Mouse (Mus musculus): ENCODE measurements around the gene Mylk.

DNA sequence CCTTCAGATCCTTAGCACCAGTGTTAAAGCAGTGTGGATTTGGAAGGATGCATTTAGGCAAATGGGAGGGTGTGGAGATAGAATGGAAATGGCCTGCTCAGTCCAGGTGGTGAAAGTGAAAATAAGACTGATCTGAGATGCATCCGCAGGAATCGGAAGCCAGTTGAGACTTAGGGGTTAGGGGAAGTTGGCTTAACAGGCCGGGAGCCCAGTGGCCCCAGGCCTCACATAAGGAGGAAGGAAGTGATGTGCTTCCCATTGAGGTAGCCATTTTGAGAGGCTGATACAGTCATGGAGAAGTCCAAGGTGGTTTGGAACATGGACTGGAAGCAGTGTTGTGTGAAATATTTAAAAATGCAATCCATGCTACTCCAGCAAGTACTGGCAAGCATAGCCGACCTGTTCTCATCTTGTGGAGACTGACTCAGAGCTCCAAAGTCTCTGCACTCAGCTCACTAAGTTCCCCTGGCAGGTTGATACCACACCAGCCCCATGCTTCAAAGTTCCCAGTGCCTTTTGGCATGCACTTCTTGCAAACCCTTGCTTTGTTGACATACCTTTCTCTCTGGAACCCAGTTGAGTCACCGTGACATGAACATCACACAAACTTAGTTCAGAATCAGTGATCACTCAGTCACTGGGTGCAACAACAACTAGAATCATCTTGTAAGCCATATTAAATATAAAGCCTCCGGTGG lies 302.4 kb downstream of the Mylk start:
- TF ChIP-seq CHD2 (IDR thresholded peaks at IDR 0.05; ENCODE audit: low read depth, low read length): no peak
- no peak for TF ChIP-seq ZNF384 (IDR thresholded peaks at IDR 0.05; ENCODE audit: low read depth, low read length)
